Mouse (Mus musculus) Patski (cell line): ENCODE results near the gene Smyd5. TPM values are rescaled to one million over a fixed set of nuclear protein-coding genes. Genes with fewer than 3 reads are reported as not detected.
A peak's percentile ranks its signal among the peaks of the same experiment; 100 is the strongest.

Experiments
- ATAC-seq: fragments of 100-300 bp; one replicate; pipeline ENCODE4 v1.8.0; 2021
- CTCF ChIA-PET: fragments of 350-600 bp; sonication (Branson Sonifier 250); formaldehyde crosslinking; loops from one replicate; lab custom pipeline; 2022; ENCODE audit warnings: inconsistent platforms; lab: Charles Lee
- POLR2A ChIA-PET: fragments of 350-600 bp; sonication (Branson Sonifier 250); formaldehyde crosslinking; loops from one replicate; lab custom pipeline; 2022; ENCODE audit warnings: antibody characterized with exemption, inconsistent platforms; lab: Charles Lee
- DNase-seq: peaks from one replicate; pipeline ENCODE4 v3.0.0-alpha.2; 2011; ENCODE audit warnings: low read depth, low spot score
- H3K27me3 ChIP-seq: fragments of 371-371 bp; one replicate; pipeline ENCODE4 v1.5.1; 2021
- CTCF ChIP-seq: fragments of 100-300 bp; IDR thresholded peaks from one replicate; pipeline ENCODE4 v1.5.1; 2021
- in situ Hi-C: fragments of 300-500 bp; cut with MboI; formaldehyde crosslinking; loops from 3 replicates; pipeline ENCODE4 v1.11.1; 2018; ENCODE audit warnings: low pct_unique_long_range_greater_than_20kb, mixed read lengths
- polyA plus RNA-seq: library from polyadenylated mRNA; unstranded; gene quantifications from one replicate; pipeline ENCODE4 v1.2.3, GENCODE M21; 2021

The Smyd5 gene
- polyA plus RNA-seq, 1 experiment from 2014 or later, result 51.8 TPM

- no peak for TF ChIP-seq CTCF
- no peak for DNase-seq
- in situ Hi-C loops, result no loop called here
- no peak for ATAC-seq
- ChIA-PET CTCF (interaction anchor here (0.8 to 1.6 kb wide), 7 partner anchors 9 to 450 kb away, joined by 3 to 6 read pairs (median 4); partner anchors contain the start of genes Nat8f1 and Pradc1), POLR2A (no interaction called here)
- no peaks in the 10 kb centered on the region for H3K27me3 ChIP-seq
Observed at GRCm38 (mm10) chr6:85465381-85465780, 33.6 kb downstream of the Smyd5 start.

GRCm38 (mm10) chr6:85469660-85470430 is 38.1 kb downstream of the Smyd5 start:
- no peak for TF ChIP-seq CTCF
- H3K27me3 ChIP-seq, result no peaks in the 10 kb centered on the region
- ChIA-PET CTCF (interaction anchor here (0.8 to 1.3 kb wide), 2 partner anchors 7 to 10 kb away, joined by 3 read pairs; no protein-coding TSS in a partner anchor), POLR2A (interaction anchor here (0.8 to 3.1 kb wide), 2 partner anchors 18 kb away, joined by 3 to 13 read pairs; partner anchors contain the start of genes Cct7 and Pradc1)
- DNase-seq, result no peak
- no peak for ATAC-seq
- in situ Hi-C loops, result no loop called here

GRCm38 (mm10) chr6:85471962-85472361 is 40.2 kb downstream of the Smyd5 start:
- in situ Hi-C loops, result no loop called here
- H3K27me3 ChIP-seq, result no peaks in the 10 kb centered on the region
- CTCF ChIA-PET, result no interaction called here
- DNase-seq (no peak), ATAC-seq (no peak)
- POLR2A ChIA-PET, result interaction anchor here (1.3 kb wide), 1 partner anchor 16 kb away, joined by 3 read pairs; no protein-coding TSS in a partner anchor
- no peak for TF ChIP-seq CTCF

- POLR2A ChIA-PET, result interaction anchor here (1.3 kb wide), 1 partner anchor 15 kb away, joined by 3 read pairs; no protein-coding TSS in a partner anchor
- ATAC-seq (no peak), DNase-seq (no peak)
- no peak for TF ChIP-seq CTCF
- CTCF ChIA-PET, result no interaction called here
- in situ Hi-C loops, result no loop called here
- no peaks in the 10 kb centered on the region for H3K27me3 ChIP-seq
Observed at GRCm38 (mm10) chr6:85472542-85472941, 40.8 kb downstream of the Smyd5 start.

GRCm38 (mm10) chr6:85475581-85475980 is 43.8 kb downstream of the Smyd5 start:
- peaks cover 22% of the 10 kb centered on the region for H3K27me3 ChIP-seq
- DNase-seq (no peak), ATAC-seq (no peak)
- CTCF ChIA-PET, result interaction anchor here (0.9 to 2.0 kb wide), 3 partner anchors 8 to 10 kb away, joined by 3 to 5 read pairs (median 4); no protein-coding TSS in a partner anchor
- in situ Hi-C loops, result no loop called here
- POLR2A ChIA-PET, result interaction anchor here (1.0 kb wide), 1 partner anchor 46 kb away, joined by 3 read pairs; no protein-coding TSS in a partner anchor
- TF ChIP-seq CTCF, result no peak

- ATAC-seq (no peak), DNase-seq (no peak)
- H3K27me3 ChIP-seq, result peaks cover 22% of the 10 kb centered on the region
- ChIA-PET CTCF (interaction anchor here (1.2 to 2.0 kb wide), 2 partner anchors 8 to 10 kb away, joined by 3 to 5 read pairs; no protein-coding TSS in a partner anchor), POLR2A (no interaction called here)
- TF ChIP-seq CTCF, result no peak
- in situ Hi-C loops, result no loop called here
Observed at GRCm38 (mm10) chr6:85477366-85477917, 45.7 kb downstream of the Smyd5 start.

GRCm38 (mm10) chr6:85478416-85478815 is 46.6 kb downstream of the Smyd5 start:
- POLR2A ChIA-PET, result no interaction called here
- CTCF ChIA-PET, result no interaction called here

GRCm38 (mm10) chr6:85479979-85480378 is 48.2 kb downstream of the Smyd5 start:
- no peak for ATAC-seq
- ChIA-PET CTCF (interaction anchor here (1.3 to 2.1 kb wide), 3 partner anchors 9 to 28 kb away, joined by 3 to 6 read pairs (median 5); partner anchors contain the start of genes Cct7 and Pradc1), POLR2A (no interaction called here)
- in situ Hi-C loops, result no loop called here
- peaks cover 38% of the 10 kb centered on the region for H3K27me3 ChIP-seq
- no peak for DNase-seq
- TF ChIP-seq CTCF, result no peak

More at GRCm38 (mm10) chr6:85478416-85478815, 46.6 kb downstream of the Smyd5 start:
- no peak for DNase-seq
- in situ Hi-C loops, result no loop called here
- peaks cover 26% of the 10 kb centered on the region for H3K27me3 ChIP-seq
- ATAC-seq, result no peak
- no peak for TF ChIP-seq CTCF

GRCm38 (mm10) chr6:85480685-85481084 is 48.9 kb downstream of the Smyd5 start:
- ATAC-seq (peak; percentile 79), DNase-seq (peak; percentile 44)
- ChIA-PET CTCF (interaction anchor here (1.6 to 2.1 kb wide), 2 partner anchors 15 to 29 kb away, joined by 5 to 6 read pairs; partner anchors contain the start of genes Cct7 and Pradc1), POLR2A (no interaction called here)
- no peak for TF ChIP-seq CTCF
- in situ Hi-C loops, result no loop called here
- H3K27me3 ChIP-seq, result peaks cover 45% of the 10 kb centered on the region
